Mouse (Mus musculus): ENCODE data around the gene Gm18336.

DNA sequence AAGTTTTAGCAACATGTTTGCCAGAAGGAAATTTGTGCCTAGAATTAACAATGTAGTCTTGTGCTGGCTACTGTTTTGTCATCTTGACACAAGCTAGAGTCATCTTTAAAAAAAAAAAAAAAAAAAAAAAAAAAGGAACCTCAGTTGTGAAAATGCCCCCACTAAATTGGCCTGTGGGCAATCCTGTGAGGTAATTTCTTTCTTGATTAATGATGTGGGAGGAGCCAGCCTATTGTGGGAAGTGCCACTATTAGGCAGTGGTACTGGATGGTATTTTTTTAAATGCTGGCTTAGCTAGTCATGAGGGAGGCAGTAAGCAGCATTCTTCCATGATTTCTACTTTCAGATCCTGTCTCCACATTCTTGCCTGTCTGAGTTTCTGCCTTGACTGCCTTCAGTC lies 35.2 kb downstream of the Gm18336 start:
- no peak for TF ChIP-seq GATA1 (IDR thresholded peaks at IDR 0.05; ENCODE audit: borderline replicate concordance, low read length)
- no peak for TF ChIP-seq FLI1 (IDR thresholded peaks at IDR 0.05; ENCODE audit: low read length)

Measured in megakaryocyte, embryonic 14.5 days (primary cell).